Mouse (Mus musculus): Measurements from ENCODE around the gene En2. TPM values are rescaled to one million over a fixed set of nuclear protein-coding genes. Genes with fewer than 3 reads are reported as not detected.

Gene En2
- polyA plus RNA-seq, 1 experiment: 0.04 TPM

DNA sequence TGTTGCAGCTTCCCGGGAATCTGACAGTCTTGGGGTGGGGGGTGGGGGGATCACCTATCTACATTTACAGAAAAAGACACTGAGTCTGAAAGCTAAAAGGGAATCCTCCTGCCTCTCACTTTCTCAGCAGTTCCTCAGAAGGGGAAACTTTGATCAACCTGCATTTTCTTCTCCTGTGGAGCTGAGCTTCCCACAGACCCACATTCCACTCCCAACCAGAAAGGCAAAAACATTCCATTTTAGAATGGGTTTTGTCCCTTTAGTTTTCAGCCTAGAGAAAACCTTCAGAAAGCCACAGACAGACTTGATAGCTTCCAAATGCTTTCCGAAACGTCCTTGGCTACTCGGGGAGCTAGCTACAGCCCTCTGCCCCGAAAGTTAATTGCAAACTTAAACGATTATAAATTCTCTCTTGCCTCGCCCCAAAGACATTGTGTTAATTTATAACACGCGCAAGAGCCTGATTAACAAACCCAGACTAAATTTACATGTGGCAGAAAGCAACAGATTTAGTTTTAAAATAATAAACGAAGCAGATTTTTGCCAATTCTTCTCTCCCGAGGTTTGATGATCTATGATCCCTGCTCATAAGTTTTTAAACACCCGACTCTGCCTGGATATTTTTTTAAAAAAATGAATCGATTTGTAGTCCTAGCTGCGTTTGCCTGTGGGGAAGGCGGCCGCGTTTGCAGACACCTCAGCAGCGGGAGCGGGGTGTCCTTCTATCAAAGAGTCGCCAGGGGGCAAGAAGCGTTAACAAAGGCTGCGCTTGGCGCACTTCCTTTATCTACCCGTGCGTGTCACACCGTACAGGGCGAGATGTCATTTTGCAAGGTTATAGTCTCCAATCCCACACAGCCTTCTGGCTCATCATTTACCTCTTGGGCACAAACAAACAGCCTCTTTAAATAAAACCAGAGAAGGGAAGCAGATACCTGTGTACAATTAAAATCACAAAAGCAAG lies 42.7 kb upstream of the En2 start:
- peaks cover 13% of the 10 kb centered on the region for H3K27me3 ChIP-seq (ENCODE audit: control insufficient read depth, insufficient read depth, low read length)
- WGBS: 5% methylated on average over 27 of the region's 27 CpGs
- no peaks in the 10 kb centered on the region for H3K36me3 ChIP-seq (ENCODE audit: control insufficient read depth, insufficient read depth, low read length)
- TF ChIP-seq POLR2A (IDR thresholded peaks at IDR 0.05; ENCODE audit: control insufficient read depth, extremely low read depth, insufficient read depth, low read length, poor library complexity): no peak
- 0 out of 2 replicates have a peak, but pooled peaks have one; percentile 36 for TF ChIP-seq CTCF (IDR thresholded peaks at IDR 0.05; ENCODE audit: borderline replicate concordance, control insufficient read depth, extremely low read depth, insufficient read depth, low read length, poor library complexity)
- peak; percentile 50 for DNase-seq
- H3K4me1 ChIP-seq (replicated peaks; ENCODE audit: control insufficient read depth, insufficient read depth, low read length): no peaks in the 10 kb centered on the region
- no peak overlapping the region for H3K27ac ChIP-seq (ENCODE audit: control insufficient read depth, insufficient read depth, low read length)
- H3K4me3 ChIP-seq (ENCODE audit: control insufficient read depth, insufficient read depth, low read length): no peak overlapping the region

DNA sequence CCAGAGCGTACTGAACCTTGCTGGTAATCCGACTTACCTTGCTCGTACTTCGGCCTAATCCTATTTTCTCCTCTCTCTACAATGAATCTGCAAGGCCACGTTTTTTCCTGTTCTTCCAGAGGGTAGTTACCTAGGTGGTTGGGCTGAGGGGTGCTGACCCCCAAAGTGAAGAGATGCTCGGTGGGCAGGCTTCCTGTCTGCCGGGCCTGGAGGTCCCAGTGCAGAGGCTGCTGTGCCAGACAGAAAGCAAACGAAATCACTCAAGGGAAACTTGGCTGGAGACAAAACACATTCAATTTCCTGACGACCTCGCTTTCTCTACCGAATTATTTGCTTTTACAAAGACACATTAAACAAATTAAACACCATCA lies 42.1 kb upstream of the En2 start:
- DNase-seq: no peak
- H3K4me3 ChIP-seq (ENCODE audit: control insufficient read depth, insufficient read depth, low read length): no peak overlapping the region
- no peaks in the 10 kb centered on the region for H3K36me3 ChIP-seq (ENCODE audit: control insufficient read depth, insufficient read depth, low read length)
- TF ChIP-seq CTCF (IDR thresholded peaks at IDR 0.05; ENCODE audit: borderline replicate concordance, control insufficient read depth, extremely low read depth, insufficient read depth, low read length, poor library complexity) (no peak), POLR2A (IDR thresholded peaks at IDR 0.05; ENCODE audit: control insufficient read depth, extremely low read depth, insufficient read depth, low read length, poor library complexity) (no peak)
- 10% methylated on average over 11 of the region's 11 CpGs for whole genome bisulfite sequencing
- H3K4me1 ChIP-seq (replicated peaks; ENCODE audit: control insufficient read depth, insufficient read depth, low read length): no peaks in the 10 kb centered on the region
- H3K27ac ChIP-seq (ENCODE audit: control insufficient read depth, insufficient read depth, low read length): no peak overlapping the region
- H3K27me3 ChIP-seq (ENCODE audit: control insufficient read depth, insufficient read depth, low read length): peaks cover 10% of the 10 kb centered on the region

DNA sequence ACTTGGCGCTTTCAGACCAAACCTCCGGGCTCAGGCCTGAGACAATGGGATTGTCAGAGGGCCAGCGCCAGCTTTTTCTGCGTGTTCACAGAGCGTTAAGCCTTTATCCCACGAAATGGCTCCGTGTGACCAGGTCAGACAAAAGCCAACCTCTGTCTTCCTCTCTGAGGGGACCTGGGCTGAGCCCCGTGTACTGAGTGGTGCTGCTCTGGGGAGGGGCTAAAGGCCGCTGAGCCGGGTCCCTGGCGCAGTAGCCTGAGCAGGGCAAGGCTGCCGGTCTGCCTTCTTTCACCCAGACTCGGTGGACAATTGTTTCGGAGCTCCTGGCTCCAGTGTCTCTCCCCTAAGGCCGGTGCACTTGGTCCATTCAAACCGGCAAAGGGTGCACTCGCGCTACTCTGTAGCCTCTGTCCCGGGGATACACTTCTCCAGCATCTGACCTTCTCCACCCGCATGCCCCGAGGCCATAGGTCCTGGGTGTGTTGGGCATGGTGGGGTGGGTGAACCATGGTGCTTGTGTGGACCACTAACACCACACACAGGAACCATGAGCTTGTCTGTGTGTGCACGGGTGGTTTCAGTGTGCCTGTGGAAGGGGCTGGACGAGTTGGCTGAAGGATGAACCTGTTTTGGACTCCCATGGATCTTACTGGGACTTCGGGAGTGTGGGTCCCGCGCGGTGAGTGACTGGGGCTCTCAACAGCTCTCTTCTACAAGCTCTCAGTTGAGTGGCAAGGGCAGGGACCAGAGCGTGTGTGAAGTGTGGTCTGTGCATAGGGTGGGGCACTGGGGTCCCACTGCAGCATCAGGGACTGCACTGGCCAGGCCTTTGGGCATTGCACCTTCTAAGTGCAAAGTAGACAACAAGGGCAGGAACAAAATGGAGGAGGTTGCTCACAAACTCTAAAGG lies 40.9 kb upstream of the En2 start:
- no peaks in the 10 kb centered on the region for H3K4me1 ChIP-seq (replicated peaks; ENCODE audit: control insufficient read depth, insufficient read depth, low read length)
- no peak for DNase-seq
- no peaks in the 10 kb centered on the region for H3K36me3 ChIP-seq (ENCODE audit: control insufficient read depth, insufficient read depth, low read length)
- H3K27me3 ChIP-seq (ENCODE audit: control insufficient read depth, insufficient read depth, low read length): peaks cover 10% of the 10 kb centered on the region
- 9% methylated on average over 28 of the region's 28 CpGs for WGBS
- no peak overlapping the region for H3K27ac ChIP-seq (ENCODE audit: control insufficient read depth, insufficient read depth, low read length)
- TF ChIP-seq CTCF (IDR thresholded peaks at IDR 0.05; ENCODE audit: borderline replicate concordance, control insufficient read depth, extremely low read depth, insufficient read depth, low read length, poor library complexity) (no peak), POLR2A (IDR thresholded peaks at IDR 0.05; ENCODE audit: control insufficient read depth, extremely low read depth, insufficient read depth, low read length, poor library complexity) (no peak)
- H3K4me3 ChIP-seq (ENCODE audit: control insufficient read depth, insufficient read depth, low read length): no peak overlapping the region

DNA sequence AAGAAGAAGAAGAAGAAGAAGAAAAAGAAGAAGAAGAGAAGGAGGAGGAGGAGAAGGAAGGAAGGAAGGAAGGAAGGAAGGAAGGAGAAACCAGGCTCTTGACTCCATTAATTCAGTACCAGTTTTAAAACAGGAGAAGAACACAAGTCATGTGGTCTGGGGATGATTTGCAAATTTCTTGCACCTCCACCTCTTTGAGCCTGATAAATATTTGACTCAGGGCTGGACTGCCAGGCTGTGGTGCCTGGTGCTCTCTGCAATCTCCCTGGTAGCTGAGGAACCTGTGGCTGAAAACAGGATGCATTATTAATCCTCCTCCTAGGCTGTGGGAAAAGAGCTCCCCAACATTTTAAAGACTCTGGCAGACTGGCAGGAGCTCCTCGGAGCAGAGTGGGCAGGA lies 36.6 kb upstream of the En2 start:
- no peak overlapping the region for H3K27ac ChIP-seq (ENCODE audit: control insufficient read depth, insufficient read depth, low read length)
- WGBS: 57% methylated on average over 1 of the region's 1 CpGs
- H3K36me3 ChIP-seq (ENCODE audit: control insufficient read depth, insufficient read depth, low read length): no peaks in the 10 kb centered on the region
- H3K4me1 ChIP-seq (replicated peaks; ENCODE audit: control insufficient read depth, insufficient read depth, low read length): no peaks in the 10 kb centered on the region
- no peak for DNase-seq
- no peak for TF ChIP-seq CTCF (IDR thresholded peaks at IDR 0.05; ENCODE audit: borderline replicate concordance, control insufficient read depth, extremely low read depth, insufficient read depth, low read length, poor library complexity)
- TF ChIP-seq POLR2A (IDR thresholded peaks at IDR 0.05; ENCODE audit: control insufficient read depth, extremely low read depth, insufficient read depth, low read length, poor library complexity): no peak
- H3K27me3 ChIP-seq (ENCODE audit: control insufficient read depth, insufficient read depth, low read length): peaks cover 9% of the 10 kb centered on the region
- no peak overlapping the region for H3K4me3 ChIP-seq (ENCODE audit: control insufficient read depth, insufficient read depth, low read length)

DNA sequence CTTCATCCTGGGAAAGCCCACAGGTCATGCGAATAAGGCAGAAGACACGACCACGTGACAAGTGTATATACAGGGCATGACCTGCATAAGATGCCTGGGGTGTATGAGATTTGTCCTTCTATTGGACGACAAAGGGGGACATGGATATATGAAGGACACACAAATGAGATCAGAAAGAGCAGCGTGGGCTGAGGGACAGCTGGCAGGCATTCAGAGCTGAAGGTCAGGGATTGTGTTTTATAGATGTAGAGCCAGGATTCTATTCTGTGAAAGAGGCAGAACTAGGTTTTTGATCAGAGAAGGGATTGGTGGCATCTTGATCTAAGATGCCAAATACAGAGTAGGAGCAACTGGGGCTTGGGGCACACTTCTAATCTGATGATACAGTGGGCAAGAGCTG lies 33.3 kb upstream of the En2 start:
- no peak overlapping the region for H3K27ac ChIP-seq (ENCODE audit: control insufficient read depth, insufficient read depth, low read length)
- H3K36me3 ChIP-seq (ENCODE audit: control insufficient read depth, insufficient read depth, low read length): no peaks in the 10 kb centered on the region
- 88% methylated on average over 5 of the region's 5 CpGs for WGBS
- H3K4me1 ChIP-seq (replicated peaks; ENCODE audit: control insufficient read depth, insufficient read depth, low read length): no peaks in the 10 kb centered on the region
- TF ChIP-seq CTCF (IDR thresholded peaks at IDR 0.05; ENCODE audit: borderline replicate concordance, control insufficient read depth, extremely low read depth, insufficient read depth, low read length, poor library complexity) (no peak), POLR2A (IDR thresholded peaks at IDR 0.05; ENCODE audit: control insufficient read depth, extremely low read depth, insufficient read depth, low read length, poor library complexity) (no peak)
- DNase-seq: no peak
- no peaks in the 10 kb centered on the region for H3K27me3 ChIP-seq (ENCODE audit: control insufficient read depth, insufficient read depth, low read length)
- no peak overlapping the region for H3K4me3 ChIP-seq (ENCODE audit: control insufficient read depth, insufficient read depth, low read length)

DNA sequence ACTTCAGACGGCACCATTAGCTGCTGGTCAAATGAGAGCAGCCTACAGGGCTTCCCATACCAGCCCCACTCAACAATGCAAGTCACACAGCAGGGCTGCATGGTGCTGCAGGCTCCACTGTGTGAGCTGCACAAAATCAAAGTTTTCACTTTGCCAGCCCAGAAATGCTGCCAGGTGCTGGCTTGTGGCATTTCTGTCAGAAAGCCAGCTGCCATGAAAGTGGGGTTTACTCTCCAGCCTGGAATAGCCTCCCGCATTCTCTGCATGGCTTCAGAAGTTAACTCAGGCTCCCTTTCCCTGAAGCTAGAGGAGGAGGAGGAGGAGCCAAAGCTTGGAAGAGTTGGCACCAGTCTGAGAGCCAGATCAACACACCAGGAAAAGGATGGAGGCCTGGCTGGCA lies 29.1 kb upstream of the En2 start:
- Histone ChIP-seq H3K4me1 (replicated peaks; ENCODE audit: control insufficient read depth, insufficient read depth, low read length) (no peaks in the 10 kb centered on the region), H3K27me3 (ENCODE audit: control insufficient read depth, insufficient read depth, low read length) (no peaks in the 10 kb centered on the region), H3K27ac (ENCODE audit: control insufficient read depth, insufficient read depth, low read length) (no peak overlapping the region), H3K4me3 (ENCODE audit: control insufficient read depth, insufficient read depth, low read length) (no peak overlapping the region), H3K36me3 (ENCODE audit: control insufficient read depth, insufficient read depth, low read length) (no peaks in the 10 kb centered on the region)
- WGBS: 60% methylated on average over 2 of the region's 2 CpGs
- no peak for DNase-seq
- TF ChIP-seq CTCF (IDR thresholded peaks at IDR 0.05; ENCODE audit: borderline replicate concordance, control insufficient read depth, extremely low read depth, insufficient read depth, low read length, poor library complexity) (no peak), POLR2A (IDR thresholded peaks at IDR 0.05; ENCODE audit: control insufficient read depth, extremely low read depth, insufficient read depth, low read length, poor library complexity) (no peak)
